Mouse (Mus musculus) midbrain, embryonic 14.5 days (tissue): ENCODE data around the gene Mtln. TPM values are rescaled to one million over a fixed set of nuclear protein-coding genes. Genes with fewer than 3 reads are reported as not detected.

Experiments
- ATAC-seq: fragments of 200-750 bp; cut with Nextera tagmentation; 2 replicates; pipeline ENCODE4 v1.8.0; 2017; ENCODE audit warnings: moderate number of reproducible peaks, moderate library complexity; ENCODE audit not compliant: low FRiP score, low TSS enrichment
- DNase-seq: peaks from one replicate; pipeline ENCODE4 v3.0.0-alpha.2; 2015
- H3K27ac ChIP-seq: fragments of 300-500 bp; sonication (generic); replicated peaks from 2 replicates; pipeline ENCODE4 v1.5.1; 2014; ENCODE audit warnings: mild to moderate bottlenecking, low read depth, low read length, moderate library complexity
- H3K27me3 ChIP-seq: fragments of 300-500 bp; sonication (generic); 2 replicates; pipeline ENCODE4 v1.6.1; 2014; ENCODE audit warnings: low read length, control low read depth, mixed read lengths; ENCODE audit not compliant: control insufficient read depth, insufficient read depth
- H3K36me3 ChIP-seq: fragments of 300-500 bp; sonication (generic); 2 replicates; pipeline ENCODE4 v1.6.1; 2014; ENCODE audit warnings: low read length, control low read depth; ENCODE audit not compliant: control insufficient read depth, insufficient read depth
- H3K4me1 ChIP-seq: fragments of 300-500 bp; sonication (generic); 2 replicates; pipeline ENCODE4 v1.6.1; 2014; ENCODE audit warnings: mild to moderate bottlenecking, antibody characterized with exemption, low read length, control low read depth; ENCODE audit not compliant: control insufficient read depth, insufficient read depth
- H3K4me2 ChIP-seq: fragments of 300-500 bp; sonication (generic); 2 replicates; pipeline ENCODE4 v1.6.1; 2014; ENCODE audit warnings: mild to moderate bottlenecking, low read length, moderate library complexity
- H3K4me3 ChIP-seq: fragments of 300-500 bp; sonication (generic); replicated peaks from 2 replicates; pipeline ENCODE4 v1.5.1; 2014; ENCODE audit warnings: low read depth, low read length
- H3K9ac ChIP-seq: fragments of 300-500 bp; sonication (generic); replicated peaks from 2 replicates; pipeline ENCODE4 v1.6.1; 2014; ENCODE audit warnings: mild to moderate bottlenecking, low read length, moderate library complexity
- H3K9me3 ChIP-seq: fragments of 300-500 bp; sonication (generic); 2 replicates; pipeline ENCODE4 v1.6.1; 2016; ENCODE audit warnings: low read length, control low read depth, mixed read lengths; ENCODE audit not compliant: control insufficient read depth
- WGBS: fragments of 180-500 bp; shearing (Covaris S2); extraction: QIAGEN DNeasy Blood & Tissue Kit; methylation state at CpG from one replicate; pipeline ENCODE4 v1.1.7; 2014; 5-methylcytosine and 5-hydroxymethylcytosine counted together
- polyA plus RNA-seq: library from polyadenylated mRNA; unstranded; fragments of >200 nt; fragmentation: Nextera tagmentation; extraction: Ambion mirVana; gene quantifications from 2 replicates; pipeline ENCODE4 v1.2.1, GENCODE M21; 2014

Gene Mtln
- polyA plus RNA-seq, 1 experiment from 2014 or later = 38.2 TPM

DNA sequence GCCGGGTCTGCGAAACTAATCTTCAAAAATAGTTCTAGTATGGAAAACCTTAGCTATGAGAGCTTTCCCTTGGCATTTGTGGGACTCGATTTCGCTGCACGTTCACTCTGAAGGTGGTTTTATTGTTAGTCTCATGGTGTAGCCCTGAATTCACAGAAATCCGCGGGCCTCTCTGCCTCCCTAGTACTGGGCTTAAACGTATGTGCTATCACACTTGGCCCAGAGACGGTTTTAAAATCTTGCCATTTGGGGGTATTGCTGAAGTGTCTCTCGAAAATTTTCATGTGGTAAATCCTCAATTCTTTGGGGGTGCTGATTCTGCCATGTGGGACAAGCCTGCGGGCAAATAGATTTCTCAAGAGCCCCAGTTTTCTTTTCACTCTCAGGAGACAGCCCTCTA is 3.1 kb downstream of the Mtln start:
- DNase-seq (peak; percentile 26), ATAC-seq (no peak)
- WGBS = 3% methylated on average over 11 of the region's 11 CpGs
- H3K4me3 ChIP-seq = peak overlapping the region; percentile 65
- no peaks in the 10 kb centered on the region for H3K36me3 ChIP-seq
- no peak overlapping the region for H3K27ac ChIP-seq
- peaks cover 20% of the 10 kb centered on the region for H3K4me1 ChIP-seq
- no peaks in the 10 kb centered on the region for H3K27me3 ChIP-seq
- H3K4me2 ChIP-seq = peak overlapping the region; percentile 74
- H3K9me3 ChIP-seq = no peaks in the 10 kb centered on the region
- peak overlapping the region; percentile 71 for H3K9ac ChIP-seq

GRCm38 (mm10) chr2:127788440-127789116 is 3.7 kb downstream of the Mtln start, which contains the start of gene Nphp1:
Gene Nphp1, minus strand, starts transcription at chr2:127788897.
- peaks cover 20% of the 10 kb centered on the region for H3K4me1 ChIP-seq
- peak within 1 kb of the TSS; percentile 74 for H3K4me2 ChIP-seq
- DNase-seq (peak; percentile 94), ATAC-seq (peak; percentile 80)
- H3K9ac ChIP-seq = peak within 1 kb of the TSS; percentile 71
- H3K36me3 ChIP-seq = no peaks in the 10 kb centered on the region
- H3K9me3 ChIP-seq = no peaks in the 10 kb centered on the region
- no peaks in the 10 kb centered on the region for H3K27me3 ChIP-seq
- under 1% methylated on average over 40 of the region's 40 CpGs for WGBS
- peak within 1 kb of the TSS; percentile 63; the same call in 1 of the 2 replicates for H3K27ac ChIP-seq
- peak within 1 kb of the TSS; percentile 65 for H3K4me3 ChIP-seq

DNA sequence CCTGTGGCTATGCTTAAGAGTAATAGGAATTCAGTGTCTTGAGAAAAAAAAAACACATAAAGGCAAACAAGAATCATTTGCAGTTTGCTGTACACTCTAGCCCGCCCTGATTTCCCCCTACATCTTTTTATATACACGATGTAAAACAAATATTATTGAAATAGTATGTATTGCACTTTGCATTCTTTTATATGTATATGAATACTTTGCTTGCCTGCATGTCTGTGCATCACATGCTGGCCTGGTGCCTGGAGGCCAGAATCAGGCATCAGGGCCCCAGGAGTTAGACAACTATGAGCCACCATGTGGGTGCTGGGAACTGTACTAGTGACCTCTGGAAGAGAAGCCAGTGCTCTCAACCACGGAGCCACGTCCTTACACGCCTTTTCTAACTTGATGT is 5.1 kb downstream of the Mtln start:
- H3K9ac ChIP-seq = no peak overlapping the region
- H3K9me3 ChIP-seq = no peaks in the 10 kb centered on the region
- WGBS = 93% methylated on average over 5 of the region's 5 CpGs
- DNase-seq (no peak), ATAC-seq (no peak)
- H3K27ac ChIP-seq = no peak overlapping the region
- no peak overlapping the region for H3K4me2 ChIP-seq
- no peak overlapping the region for H3K4me3 ChIP-seq
- no peaks in the 10 kb centered on the region for H3K27me3 ChIP-seq
- H3K36me3 ChIP-seq = no peaks in the 10 kb centered on the region
- peaks cover 20% of the 10 kb centered on the region for H3K4me1 ChIP-seq

- Histone ChIP-seq H3K36me3 (peaks cover 22% of the 10 kb centered on the region), H3K9ac (no peak overlapping the region), H3K9me3 (no peaks in the 10 kb centered on the region), H3K4me3 (no peak overlapping the region), H3K27ac (no peak overlapping the region), H3K4me2 (no peak overlapping the region), H3K27me3 (no peaks in the 10 kb centered on the region), H3K4me1 (no peaks in the 10 kb centered on the region)
- 89% methylated on average over 5 of the region's 5 CpGs for WGBS
- ATAC-seq = no peak
- DNase-seq = no peak
Observed at GRCm38 (mm10) chr2:127778451-127778850, 13.8 kb downstream of the Mtln start.

GRCm38 (mm10) chr2:127775013-127775412 is 17.3 kb downstream of the Mtln start:
- Histone ChIP-seq H3K27ac (no peak overlapping the region; the same call in 1 of the 2 replicates), H3K27me3 (no peaks in the 10 kb centered on the region), H3K36me3 (peaks cover 33% of the 10 kb centered on the region), H3K9ac (no peak overlapping the region), H3K4me3 (no peak overlapping the region), H3K9me3 (no peaks in the 10 kb centered on the region), H3K4me1 (no peaks in the 10 kb centered on the region), H3K4me2 (no peak overlapping the region)
- 61% methylated on average over 3 of the region's 3 CpGs for WGBS
- DNase-seq = peak; percentile 18
- ATAC-seq = no peak

DNA sequence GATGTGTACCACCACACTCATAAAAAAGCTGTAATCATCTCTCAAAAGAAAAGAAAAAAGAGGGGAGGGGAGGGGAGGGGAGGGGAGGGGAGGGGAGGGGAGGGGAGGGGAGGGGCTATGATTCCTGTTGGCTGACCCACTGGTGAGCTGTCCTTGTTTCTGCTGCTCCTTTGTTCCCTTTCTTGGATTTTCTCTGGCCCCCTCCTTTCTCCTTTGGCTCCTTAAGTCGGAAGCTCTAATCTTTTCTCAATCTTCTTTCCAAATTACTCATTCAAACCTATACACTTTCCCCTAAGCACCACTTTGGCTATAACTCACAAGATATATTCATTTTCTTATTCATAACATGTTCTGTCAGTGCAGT is 17.7 kb downstream of the Mtln start:
- ATAC-seq = peak; percentile 46; the same call in 1 of the 2 replicates
- Histone ChIP-seq H3K4me1 (no peaks in the 10 kb centered on the region), H3K9me3 (no peaks in the 10 kb centered on the region), H3K27me3 (no peaks in the 10 kb centered on the region), H3K36me3 (peaks cover 33% of the 10 kb centered on the region), H3K4me2 (peak overlapping the region; percentile 37), H3K4me3 (no peak overlapping the region), H3K27ac (peak overlapping the region; percentile 81), H3K9ac (no peak overlapping the region; the same call in 1 of the 2 replicates)
- no peak for DNase-seq
- 0% methylated on average over 1 of the region's 1 CpGs for WGBS

DNA sequence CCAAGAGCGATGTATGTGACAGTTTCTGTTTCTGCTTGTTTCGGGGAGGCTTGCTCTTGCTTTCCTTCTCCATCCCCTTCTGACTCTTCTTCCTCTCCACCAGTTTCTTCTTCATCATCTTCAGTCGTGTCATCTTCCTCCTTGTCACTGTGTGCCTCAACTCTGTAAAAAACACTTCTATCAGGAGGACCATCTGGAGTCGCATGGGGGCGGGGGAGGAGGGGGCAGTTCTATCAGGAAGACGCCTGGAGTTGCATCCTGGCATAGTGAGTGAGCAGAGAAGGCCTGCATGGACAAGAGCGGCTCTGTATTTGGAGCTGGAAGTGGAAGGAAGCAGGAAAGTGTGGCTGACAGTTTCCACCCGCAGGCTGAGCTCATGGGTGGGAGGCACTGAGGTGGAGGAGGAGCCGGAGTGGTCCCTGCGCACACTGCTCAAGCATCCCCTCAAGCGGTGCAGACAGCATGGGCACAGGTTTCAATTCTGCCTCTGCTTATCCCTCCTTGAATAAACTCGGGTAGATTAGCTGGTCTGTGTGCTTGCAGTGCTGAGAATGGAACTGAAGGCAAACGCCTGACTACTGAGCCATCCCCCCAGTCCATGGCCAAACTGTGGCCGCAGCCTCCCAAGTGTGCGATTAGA is 18.2 kb downstream of the Mtln start:
- 24% methylated on average over 15 of the region's 15 CpGs for WGBS
- Histone ChIP-seq H3K4me1 (no peaks in the 10 kb centered on the region), H3K9me3 (no peaks in the 10 kb centered on the region), H3K27ac (peak overlapping the region; percentile 81), H3K27me3 (no peaks in the 10 kb centered on the region), H3K36me3 (peaks cover 28% of the 10 kb centered on the region), H3K4me2 (peak overlapping the region; percentile 37), H3K4me3 (no peak overlapping the region), H3K9ac (no peak overlapping the region; the same call in 1 of the 2 replicates)
- DNase-seq (peak; percentile 61), ATAC-seq (peak; percentile 68)

GRCm38 (mm10) chr2:127761587-127761986 is 30.7 kb downstream of the Mtln start:
- Histone ChIP-seq H3K4me2 (no peak overlapping the region), H3K27me3 (no peaks in the 10 kb centered on the region), H3K4me1 (no peaks in the 10 kb centered on the region), H3K9ac (no peak overlapping the region), H3K4me3 (no peak overlapping the region), H3K9me3 (no peaks in the 10 kb centered on the region), H3K36me3 (peaks cover 40% of the 10 kb centered on the region), H3K27ac (no peak overlapping the region)
- ATAC-seq (no peak), DNase-seq (no peak)
- 95% methylated on average over 5 of the region's 5 CpGs for WGBS
